Mouse (Mus musculus) right cerebral cortex, postnatal 25 days (tissue): ENCODE measurements around the gene Galnt6.

Experiments
- DNase-seq: peaks from one replicate; pipeline ENCODE4 v3.0.0; 2022

Gene Galnt6

GRCm38 (mm10) chr15:100718572-100718971, 10.6 kb downstream of the Galnt6 start:
- no peak for DNase-seq

GRCm38 (mm10) chr15:100717933-100718332, 11.2 kb downstream of the Galnt6 start:
- no peak for DNase-seq

DNA sequence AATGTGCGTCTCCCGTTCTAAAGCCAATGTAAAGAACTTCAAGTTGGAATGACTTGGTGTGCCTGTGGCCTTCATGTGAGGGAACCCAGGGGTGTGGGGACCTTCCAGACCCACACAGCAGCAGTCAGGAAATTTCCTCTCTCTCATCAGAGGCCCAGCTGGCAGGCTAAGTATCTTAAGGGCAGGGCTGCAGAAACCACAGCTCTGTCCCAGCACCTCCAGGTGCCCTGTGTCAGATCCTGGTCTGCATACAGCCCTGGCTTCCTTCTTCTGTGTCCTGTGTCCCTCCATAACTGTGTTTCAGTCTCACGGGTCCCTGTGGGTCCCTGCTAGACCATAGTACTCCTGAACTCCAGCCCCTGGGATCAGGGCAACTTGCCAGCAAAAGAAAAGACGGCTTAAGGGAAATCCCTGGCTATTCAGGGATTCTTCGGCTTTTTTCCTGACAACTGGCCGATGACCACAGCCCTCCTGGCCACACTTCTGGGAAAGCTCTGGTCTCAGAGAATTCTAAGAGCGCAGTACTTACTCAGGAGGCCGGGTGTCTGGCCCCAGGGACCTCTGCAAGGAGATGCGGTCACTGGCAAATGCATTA, 13.7 kb downstream of the Galnt6 start:
- no peak for DNase-seq

DNA sequence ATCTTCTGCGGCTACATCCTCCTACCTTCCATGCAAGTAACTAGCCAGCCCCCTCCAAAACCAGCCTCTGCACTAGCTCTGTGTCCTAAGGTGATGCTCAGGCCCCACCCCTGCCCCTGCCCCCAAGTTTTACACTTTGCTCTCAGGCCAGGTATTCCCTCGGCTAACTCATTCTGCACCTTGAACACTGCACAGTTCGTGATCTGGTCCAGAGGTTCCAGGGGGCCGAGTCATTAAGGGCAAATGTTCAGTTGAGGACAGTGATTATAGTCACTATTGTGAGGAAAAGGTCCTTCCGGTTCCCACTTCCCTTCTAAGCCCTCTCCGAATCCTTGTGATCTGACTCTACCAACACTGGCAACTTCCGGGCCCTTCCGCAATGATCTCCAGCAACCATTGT, 14.7 kb downstream of the Galnt6 start:
- no peak for DNase-seq

DNA sequence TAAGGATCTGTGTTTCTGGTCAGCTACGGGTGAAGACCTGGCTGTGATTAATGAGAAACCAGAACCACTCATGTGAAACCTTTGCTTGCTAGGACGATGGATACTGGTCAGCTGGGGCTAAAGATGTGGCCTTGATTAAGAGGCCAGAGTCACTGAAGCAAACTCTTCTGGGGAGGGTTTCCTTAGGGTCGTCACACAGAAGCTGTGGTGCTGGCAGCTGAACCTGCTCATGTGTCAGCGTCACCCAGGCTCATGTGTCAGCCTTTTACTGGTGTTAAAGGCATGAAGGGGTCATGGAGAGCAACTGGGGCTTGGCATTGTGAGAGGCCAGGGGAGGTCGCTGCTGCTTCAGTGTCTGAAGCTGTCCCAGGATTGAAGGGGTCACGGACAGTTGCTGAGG, 18.3 kb downstream of the Galnt6 start:
- DNase-seq = no peak

DNA sequence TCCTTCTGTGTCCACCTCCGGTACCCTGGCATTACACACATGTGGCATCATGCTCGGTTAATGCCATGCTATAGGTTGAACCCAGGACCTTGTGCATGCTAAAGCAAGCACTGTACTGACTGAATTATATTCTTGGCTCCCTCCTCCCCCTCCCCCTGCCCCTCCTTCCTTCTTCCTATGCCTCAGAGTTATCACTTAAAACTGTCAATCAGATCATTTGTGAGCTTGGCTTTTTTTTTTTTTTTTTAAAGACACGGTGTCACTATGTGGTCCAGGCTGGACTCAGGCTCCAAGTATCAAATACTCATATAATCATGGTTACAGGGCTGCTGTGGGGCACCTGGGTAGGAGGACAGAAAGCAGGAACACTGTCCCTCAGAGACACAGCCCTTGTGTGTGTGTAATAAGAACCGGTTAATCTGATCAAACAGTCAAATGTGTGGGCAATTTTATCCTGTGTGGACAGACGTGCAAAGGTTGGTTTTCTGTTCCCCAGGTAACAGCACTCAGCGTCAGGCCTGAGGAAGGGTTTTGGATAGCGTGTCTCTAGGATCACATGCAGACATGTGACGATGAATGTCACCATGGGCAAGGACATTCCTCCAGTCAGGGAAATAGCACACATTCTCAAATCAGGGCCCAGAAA, 20.6 kb downstream of the Galnt6 start:
- no peak for DNase-seq

DNA sequence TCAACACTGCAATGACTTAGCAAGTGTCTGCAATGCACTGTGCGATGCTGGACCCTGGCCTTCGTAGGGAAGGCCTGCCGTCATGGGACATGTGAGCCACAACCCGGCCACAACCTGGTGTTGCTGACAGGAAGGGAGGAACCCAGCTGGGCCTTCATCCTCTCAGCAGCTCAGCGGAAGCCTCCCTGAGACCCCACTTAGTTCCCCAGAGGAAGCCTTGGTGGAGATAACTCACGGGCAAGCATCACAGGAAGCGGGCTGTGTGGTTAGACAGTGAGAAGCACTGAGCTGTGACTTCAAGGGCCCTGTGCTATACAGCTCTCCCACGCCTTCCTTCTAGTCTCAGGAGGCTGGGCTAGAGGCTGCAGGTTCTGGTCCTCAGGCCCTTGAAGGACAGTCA, 22.9 kb downstream of the Galnt6 start:
- no peak for DNase-seq

- no peak for DNase-seq
These were observed 23.8 kb downstream of the Galnt6 start for GRCm38 (mm10) chr15:100705376-100705775.

GRCm38 (mm10) chr15:100703913-100704312, 25.3 kb downstream of the Galnt6 start:
- DNase-seq = no peak

GRCm38 (mm10) chr15:100701856-100702255, 27.3 kb downstream of the Galnt6 start:
- DNase-seq = no peak

GRCm38 (mm10) chr15:100701108-100701507, 28.1 kb downstream of the Galnt6 start:
- DNase-seq = peak; percentile 17

DNA sequence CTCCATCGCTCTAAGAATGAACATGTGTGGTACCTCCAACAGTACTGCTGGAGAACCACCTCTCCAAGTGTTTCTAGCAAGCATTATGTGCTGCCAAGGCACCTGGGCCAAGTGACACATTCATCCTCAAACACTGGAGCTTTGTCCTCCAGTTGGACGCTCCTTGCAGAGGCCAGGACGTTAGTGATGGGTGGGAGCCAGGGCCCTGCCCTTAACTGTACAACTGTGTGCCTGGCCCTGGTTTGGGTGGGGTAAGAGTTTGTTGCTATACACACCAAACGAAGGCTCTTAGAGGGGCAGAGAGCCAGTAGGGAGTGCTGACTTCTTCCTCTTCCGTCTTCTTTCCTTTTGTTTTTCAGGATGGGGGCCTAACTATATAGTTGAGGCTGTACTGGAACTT, 28.8 kb downstream of the Galnt6 start:
- no peak for DNase-seq

DNA sequence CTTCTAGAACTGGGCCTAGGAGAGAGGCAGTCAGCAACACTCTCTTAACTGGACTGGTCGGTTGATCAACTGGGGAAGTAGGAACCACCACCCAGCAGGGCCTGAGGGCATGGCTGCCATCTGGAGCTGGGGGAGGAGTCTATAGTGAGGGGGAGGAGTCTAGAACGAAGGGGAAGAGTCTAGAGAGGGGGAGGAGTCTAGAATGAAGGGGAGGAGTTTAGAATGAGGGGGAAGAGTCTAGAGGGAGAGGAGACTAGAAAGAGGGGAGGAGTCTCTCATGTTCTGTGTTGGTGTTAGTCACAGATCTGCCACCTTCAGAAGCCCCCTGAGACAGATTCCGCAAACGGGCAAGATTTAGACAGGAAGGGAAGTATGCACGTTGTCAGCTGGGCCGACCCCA, 29.8 kb downstream of the Galnt6 start:
- no peak for DNase-seq

GRCm38 (mm10) chr15:100698078-100698477, 31.1 kb downstream of the Galnt6 start:
- DNase-seq = no peak

- no peak for DNase-seq
These were observed 34.8 kb downstream of the Galnt6 start for GRCm38 (mm10) chr15:100694406-100694805.

- no peak for DNase-seq
These were observed 37.2 kb downstream of the Galnt6 start for GRCm38 (mm10) chr15:100691990-100692389.

GRCm38 (mm10) chr15:100687430-100687971, 41.7 kb downstream of the Galnt6 start, which contains the start of gene Cela1:
TSS of gene Cela1 (minus strand) at chr15:100687921.
- DNase-seq = no peak

GRCm38 (mm10) chr15:100686989-100687388, 42.2 kb downstream of the Galnt6 start:
- peak; percentile 48 for DNase-seq

GRCm38 (mm10) chr15:100686434-100686833, 42.7 kb downstream of the Galnt6 start:
- no peak for DNase-seq

GRCm38 (mm10) chr15:100685849-100686248, 43.3 kb downstream of the Galnt6 start:
- DNase-seq = no peak

- DNase-seq = no peak
These were observed 43.9 kb downstream of the Galnt6 start for GRCm38 (mm10) chr15:100685255-100685654.

- DNase-seq = no peak
These were observed 44.7 kb downstream of the Galnt6 start for GRCm38 (mm10) chr15:100684450-100684849.

- DNase-seq = peak; percentile 63
These were observed 46.1 kb downstream of the Galnt6 start for GRCm38 (mm10) chr15:100683041-100683440.

DNA sequence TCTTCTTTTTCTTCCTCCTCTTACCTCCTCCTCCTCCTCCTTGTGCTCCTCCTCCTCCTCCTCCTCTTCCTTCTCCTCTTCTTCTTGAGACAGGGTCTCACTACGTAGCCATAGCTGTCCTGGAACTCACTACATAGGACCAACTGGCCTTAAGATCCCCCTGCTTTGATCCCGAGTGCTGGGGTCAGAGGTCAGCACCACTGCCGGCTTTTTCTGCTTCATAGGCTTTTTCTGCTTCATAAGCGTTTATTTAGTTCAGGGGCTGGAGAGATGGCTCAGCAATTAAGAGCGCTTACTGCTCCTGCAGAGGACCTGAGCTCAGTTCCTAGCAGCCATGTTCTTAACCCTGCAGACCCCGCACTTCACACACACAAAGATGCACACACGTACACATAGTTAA, 47.4 kb downstream of the Galnt6 start:
- no peak for DNase-seq

DNA sequence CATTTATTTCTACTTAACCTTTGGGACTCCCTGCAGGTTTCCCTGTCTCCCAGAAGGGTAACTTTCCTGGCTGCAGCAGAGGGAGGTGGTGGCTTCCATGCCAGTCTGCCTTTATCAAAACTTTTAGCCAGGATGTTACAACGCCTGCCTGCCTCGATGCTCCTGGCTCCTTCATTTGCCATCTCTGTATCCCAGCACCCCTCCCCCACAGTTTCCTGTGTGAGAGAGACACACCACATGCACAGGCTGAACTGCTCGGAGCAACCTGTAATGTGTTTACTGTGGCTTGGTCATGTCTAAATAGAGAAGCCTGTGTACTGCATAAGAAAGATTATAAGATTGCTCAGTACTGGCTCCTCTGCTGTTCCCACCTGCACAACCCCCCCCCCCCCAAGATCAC, 48.8 kb downstream of the Galnt6 start:
- no peak for DNase-seq
